Mouse (Mus musculus): ENCODE measurements at regions not wholly inside any gene's neighbourhood (a gene's known extent, or its start where the extent isn't known, plus 50 kb on each side); places are given as distances from the start of the nearest gene placed in this dataset.

DNA sequence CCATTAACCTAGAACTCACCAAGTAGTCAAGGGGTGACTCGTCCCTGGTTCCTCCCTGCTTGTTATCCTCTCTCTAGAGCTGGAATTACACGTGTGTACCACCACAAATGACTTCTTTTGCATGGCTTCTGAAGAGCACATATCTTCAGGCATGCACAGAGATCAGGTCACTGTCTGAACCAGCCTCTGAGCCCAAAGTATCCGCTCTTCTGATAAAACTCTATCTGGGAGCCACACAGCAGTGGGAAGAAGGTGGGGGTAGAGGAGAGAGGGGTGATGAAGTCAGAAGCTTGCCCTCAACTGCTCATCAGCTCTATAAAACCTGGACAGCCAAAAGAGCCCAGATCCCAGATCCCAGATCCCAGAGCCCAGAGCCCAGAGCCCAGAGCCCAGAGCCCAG lies 301.9 kb upstream of the 1700056E22Rik start:
- Histone ChIP-seq H3K4me1 (ENCODE audit: control insufficient read depth, insufficient read depth, low read length) (no peaks in the 10 kb centered on the region), H3K27me3 (ENCODE audit: control insufficient read depth, insufficient read depth, low read length) (no peaks in the 10 kb centered on the region), H3K36me3 (ENCODE audit: control insufficient read depth, insufficient read depth, low read length) (no peaks in the 10 kb centered on the region), H3K4me2 (replicated peaks; ENCODE audit: low read depth, low read length) (no peak overlapping the region), H3K4me3 (ENCODE audit: low read length) (no peak overlapping the region), H3K9me3 (ENCODE audit: control insufficient read depth, low read length) (no peaks in the 10 kb centered on the region), H3K9ac (ENCODE audit: low read depth, low read length) (no peak overlapping the region), H3K27ac (ENCODE audit: low read depth, low read length) (no peak overlapping the region)
- 78% methylated on average over 3 of the region's 3 CpGs for WGBS
- no peak for ATAC-seq (ENCODE audit: low FRiP score, low TSS enrichment)

DNA sequence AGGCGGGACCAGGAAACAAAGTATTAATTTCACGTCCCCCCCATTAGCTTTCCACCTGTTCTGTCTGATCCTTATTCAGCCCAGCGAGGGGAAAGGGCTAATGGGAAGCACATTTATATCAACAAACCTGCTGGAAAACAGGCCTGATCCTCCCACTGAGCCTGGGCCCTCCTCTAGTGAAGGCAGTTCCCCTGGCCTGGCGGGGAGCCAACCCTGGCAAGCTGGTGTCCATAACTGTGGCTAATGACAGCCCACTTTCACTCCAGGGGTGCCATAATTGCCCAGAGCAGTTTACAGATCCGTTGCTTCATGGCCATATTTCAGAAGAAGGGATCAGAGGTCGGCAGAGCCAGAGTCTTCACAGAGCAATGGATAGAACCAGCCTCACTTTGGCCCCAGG lies 301.2 kb upstream of the 1700056E22Rik start:
- no peaks in the 10 kb centered on the region for H3K36me3 ChIP-seq (ENCODE audit: control insufficient read depth, insufficient read depth, low read length)
- no peaks in the 10 kb centered on the region for H3K4me1 ChIP-seq (ENCODE audit: control insufficient read depth, insufficient read depth, low read length)
- H3K27me3 ChIP-seq (ENCODE audit: control insufficient read depth, insufficient read depth, low read length), result no peaks in the 10 kb centered on the region
- H3K27ac ChIP-seq (ENCODE audit: low read depth, low read length), result no peak overlapping the region
- 19% methylated on average over 6 of the region's 6 CpGs for WGBS
- ATAC-seq (ENCODE audit: low FRiP score, low TSS enrichment), result peak; percentile 89
- no peak overlapping the region for H3K4me2 ChIP-seq (replicated peaks; ENCODE audit: low read depth, low read length)
- no peaks in the 10 kb centered on the region for H3K9me3 ChIP-seq (ENCODE audit: control insufficient read depth, low read length)
- no peak overlapping the region for H3K4me3 ChIP-seq (ENCODE audit: low read length)
- H3K9ac ChIP-seq (ENCODE audit: low read depth, low read length), result no peak overlapping the region

DNA sequence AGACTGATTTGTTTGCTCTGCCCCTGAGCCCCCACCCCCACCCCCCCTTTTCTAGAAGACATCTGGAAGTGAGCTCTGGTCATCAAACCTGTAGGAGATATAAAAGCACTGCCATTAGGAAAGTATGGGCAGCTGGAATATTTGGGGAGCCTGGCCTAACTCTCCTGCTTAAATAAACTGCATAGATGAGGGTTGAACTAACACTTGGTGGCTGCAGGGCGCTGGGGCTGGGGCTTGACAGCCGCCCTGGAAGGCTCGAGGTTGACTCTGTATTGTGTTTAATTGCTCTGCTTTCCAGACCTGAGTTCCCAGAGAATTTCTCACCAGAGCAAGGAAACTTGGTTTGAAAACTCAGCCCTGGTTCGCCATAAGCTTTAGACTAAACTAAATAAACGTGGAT lies 300.7 kb upstream of the 1700056E22Rik start:
- no peaks in the 10 kb centered on the region for H3K27me3 ChIP-seq (ENCODE audit: control insufficient read depth, insufficient read depth, low read length)
- H3K4me2 ChIP-seq (replicated peaks; ENCODE audit: low read depth, low read length), result no peak overlapping the region
- 29% methylated on average over 5 of the region's 5 CpGs for WGBS
- no peaks in the 10 kb centered on the region for H3K9me3 ChIP-seq (ENCODE audit: control insufficient read depth, low read length)
- no peak overlapping the region for H3K9ac ChIP-seq (ENCODE audit: low read depth, low read length)
- H3K4me1 ChIP-seq (ENCODE audit: control insufficient read depth, insufficient read depth, low read length), result no peaks in the 10 kb centered on the region
- ATAC-seq (ENCODE audit: low FRiP score, low TSS enrichment), result no peak
- no peaks in the 10 kb centered on the region for H3K36me3 ChIP-seq (ENCODE audit: control insufficient read depth, insufficient read depth, low read length)
- H3K4me3 ChIP-seq (ENCODE audit: low read length), result no peak overlapping the region
- no peak overlapping the region for H3K27ac ChIP-seq (ENCODE audit: low read depth, low read length)

DNA sequence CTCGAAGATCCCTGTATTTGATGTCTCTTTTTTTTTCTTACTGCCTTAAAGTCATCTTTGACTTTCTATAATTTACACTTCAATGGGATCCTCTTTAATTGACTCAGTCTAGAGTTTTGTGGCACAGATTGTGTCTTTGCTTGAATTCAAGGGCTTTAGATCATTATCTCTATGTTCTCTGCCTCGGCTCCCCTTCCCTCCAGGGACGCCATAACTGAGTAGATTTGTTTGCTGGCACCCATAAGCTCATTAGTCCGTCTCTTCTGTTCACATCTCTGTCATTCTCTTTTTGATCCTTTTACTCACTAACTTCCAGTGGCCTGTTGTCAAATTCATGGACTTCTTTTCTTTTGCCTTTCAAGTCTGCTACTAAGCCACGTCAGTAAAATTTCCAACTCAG lies 299.0 kb upstream of the 1700056E22Rik start:
- no peaks in the 10 kb centered on the region for H3K9me3 ChIP-seq (ENCODE audit: control insufficient read depth, low read length)
- H3K4me1 ChIP-seq (ENCODE audit: control insufficient read depth, insufficient read depth, low read length), result no peaks in the 10 kb centered on the region
- ATAC-seq (ENCODE audit: low FRiP score, low TSS enrichment), result no peak
- no peaks in the 10 kb centered on the region for H3K27me3 ChIP-seq (ENCODE audit: control insufficient read depth, insufficient read depth, low read length)
- WGBS, result 84% methylated on average over 5 of the region's 5 CpGs
- H3K36me3 ChIP-seq (ENCODE audit: control insufficient read depth, insufficient read depth, low read length), result no peaks in the 10 kb centered on the region
- H3K27ac ChIP-seq (ENCODE audit: low read depth, low read length), result no peak overlapping the region
- H3K9ac ChIP-seq (ENCODE audit: low read depth, low read length), result no peak overlapping the region
- no peak overlapping the region for H3K4me3 ChIP-seq (ENCODE audit: low read length)
- H3K4me2 ChIP-seq (replicated peaks; ENCODE audit: low read depth, low read length), result no peak overlapping the region

DNA sequence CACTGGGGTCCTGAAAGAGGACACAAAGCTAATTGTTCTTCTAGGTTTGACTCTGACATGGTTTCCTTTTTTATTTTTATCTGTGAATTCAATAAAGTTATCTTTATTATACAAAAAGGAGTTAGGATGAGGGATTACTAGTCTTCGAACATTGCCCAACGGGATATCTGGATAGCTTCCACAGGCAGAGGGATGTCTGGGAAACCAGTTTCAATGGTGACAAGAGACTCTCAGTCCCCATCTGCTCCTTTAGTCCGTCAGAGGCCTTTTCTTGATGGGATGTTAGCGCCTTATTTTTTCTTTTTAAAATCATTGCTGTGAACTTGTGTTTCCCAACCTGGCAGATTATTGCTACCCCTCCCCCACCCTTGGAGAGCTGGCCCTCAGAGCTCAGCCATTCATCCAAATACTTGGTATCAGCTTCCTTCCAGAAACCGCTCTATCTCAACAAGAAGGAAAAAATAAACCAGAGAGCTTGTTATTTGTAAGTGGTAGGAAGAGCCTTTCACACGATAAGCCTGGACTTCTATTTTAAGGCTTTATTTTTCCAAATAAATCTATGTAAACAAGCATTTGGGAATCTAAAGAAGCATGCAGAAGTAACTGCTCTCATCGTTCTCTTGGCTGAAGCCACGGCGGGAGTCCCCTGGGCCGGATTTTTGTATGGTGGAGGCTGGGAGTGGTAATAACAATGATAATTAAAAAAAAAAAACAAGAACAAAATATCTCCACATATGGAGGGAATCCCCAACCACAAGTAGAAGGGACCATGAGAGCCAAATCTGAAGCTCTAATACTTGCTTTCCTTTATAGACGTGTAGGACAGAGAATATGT lies 296.6 kb upstream of the 1700056E22Rik start:
- Histone ChIP-seq H3K36me3 (ENCODE audit: control insufficient read depth, insufficient read depth, low read length) (no peaks in the 10 kb centered on the region), H3K27me3 (ENCODE audit: control insufficient read depth, insufficient read depth, low read length) (no peaks in the 10 kb centered on the region), H3K4me1 (ENCODE audit: control insufficient read depth, insufficient read depth, low read length) (no peaks in the 10 kb centered on the region), H3K9ac (ENCODE audit: low read depth, low read length) (no peak overlapping the region), H3K4me3 (ENCODE audit: low read length) (no peak overlapping the region), H3K9me3 (ENCODE audit: control insufficient read depth, low read length) (no peaks in the 10 kb centered on the region), H3K27ac (ENCODE audit: low read depth, low read length) (no peak overlapping the region), H3K4me2 (replicated peaks; ENCODE audit: low read depth, low read length) (no peak overlapping the region)
- no peak for ATAC-seq (ENCODE audit: low FRiP score, low TSS enrichment)
- WGBS, result 89% methylated on average over 11 of the region's 11 CpGs

DNA sequence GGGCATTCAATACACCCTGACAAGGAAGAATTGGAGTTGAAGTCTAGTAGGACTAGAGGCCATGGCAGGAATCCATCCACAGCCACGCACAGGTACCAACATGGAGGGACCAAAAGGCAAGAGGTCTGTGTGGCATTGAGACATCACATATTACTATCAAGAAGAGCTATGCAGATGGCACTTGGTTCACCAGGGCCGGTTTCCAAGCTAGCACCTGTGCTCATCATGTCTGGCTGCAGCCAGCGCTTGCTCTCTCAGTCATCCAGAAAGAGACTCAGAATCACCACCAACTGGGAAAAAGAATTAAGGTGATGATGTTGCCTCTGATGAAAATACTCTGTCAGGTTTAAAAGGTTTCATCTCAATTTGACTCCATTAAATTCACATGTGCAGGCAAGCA lies 292.1 kb upstream of the 1700056E22Rik start:
- H3K27me3 ChIP-seq (ENCODE audit: control insufficient read depth, insufficient read depth, low read length), result no peaks in the 10 kb centered on the region
- H3K36me3 ChIP-seq (ENCODE audit: control insufficient read depth, insufficient read depth, low read length), result no peaks in the 10 kb centered on the region
- WGBS, result 87% methylated on average over 3 of the region's 3 CpGs
- H3K27ac ChIP-seq (ENCODE audit: low read depth, low read length), result no peak overlapping the region
- H3K4me1 ChIP-seq (ENCODE audit: control insufficient read depth, insufficient read depth, low read length), result no peaks in the 10 kb centered on the region
- no peak overlapping the region for H3K4me3 ChIP-seq (ENCODE audit: low read length)
- H3K9me3 ChIP-seq (ENCODE audit: control insufficient read depth, low read length), result no peaks in the 10 kb centered on the region
- ATAC-seq (ENCODE audit: low FRiP score, low TSS enrichment), result no peak
- no peak overlapping the region for H3K4me2 ChIP-seq (replicated peaks; ENCODE audit: low read depth, low read length)
- H3K9ac ChIP-seq (ENCODE audit: low read depth, low read length), result no peak overlapping the region

DNA sequence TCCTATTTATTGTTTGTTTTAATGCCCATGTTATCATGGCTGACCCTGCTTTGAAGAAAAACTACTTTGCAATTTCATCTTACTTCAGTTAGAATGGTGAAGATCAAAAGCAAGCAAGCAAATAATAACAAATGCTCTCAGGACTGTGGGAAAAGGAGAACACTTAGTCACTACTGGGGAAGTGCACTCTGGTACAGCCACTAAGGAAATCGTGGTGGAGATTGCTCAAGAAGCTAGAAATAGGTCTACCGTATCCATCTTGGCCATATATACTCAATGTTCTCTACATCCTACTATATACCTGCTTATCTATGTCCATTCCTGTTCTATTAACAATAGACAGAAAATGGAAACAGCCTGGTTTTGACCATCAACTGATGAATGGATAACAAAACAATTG lies 290.1 kb upstream of the 1700056E22Rik start:
- ATAC-seq (ENCODE audit: low FRiP score, low TSS enrichment), result no peak
- Histone ChIP-seq H3K4me3 (ENCODE audit: low read length) (no peak overlapping the region), H3K27me3 (ENCODE audit: control insufficient read depth, insufficient read depth, low read length) (no peaks in the 10 kb centered on the region), H3K9me3 (ENCODE audit: control insufficient read depth, low read length) (no peaks in the 10 kb centered on the region), H3K4me2 (replicated peaks; ENCODE audit: low read depth, low read length) (no peak overlapping the region), H3K27ac (ENCODE audit: low read depth, low read length) (no peak overlapping the region), H3K9ac (ENCODE audit: low read depth, low read length) (no peak overlapping the region), H3K4me1 (ENCODE audit: control insufficient read depth, insufficient read depth, low read length) (no peaks in the 10 kb centered on the region), H3K36me3 (ENCODE audit: control insufficient read depth, insufficient read depth, low read length) (no peaks in the 10 kb centered on the region)
- WGBS, result 81% methylated on average over 2 of the region's 2 CpGs

DNA sequence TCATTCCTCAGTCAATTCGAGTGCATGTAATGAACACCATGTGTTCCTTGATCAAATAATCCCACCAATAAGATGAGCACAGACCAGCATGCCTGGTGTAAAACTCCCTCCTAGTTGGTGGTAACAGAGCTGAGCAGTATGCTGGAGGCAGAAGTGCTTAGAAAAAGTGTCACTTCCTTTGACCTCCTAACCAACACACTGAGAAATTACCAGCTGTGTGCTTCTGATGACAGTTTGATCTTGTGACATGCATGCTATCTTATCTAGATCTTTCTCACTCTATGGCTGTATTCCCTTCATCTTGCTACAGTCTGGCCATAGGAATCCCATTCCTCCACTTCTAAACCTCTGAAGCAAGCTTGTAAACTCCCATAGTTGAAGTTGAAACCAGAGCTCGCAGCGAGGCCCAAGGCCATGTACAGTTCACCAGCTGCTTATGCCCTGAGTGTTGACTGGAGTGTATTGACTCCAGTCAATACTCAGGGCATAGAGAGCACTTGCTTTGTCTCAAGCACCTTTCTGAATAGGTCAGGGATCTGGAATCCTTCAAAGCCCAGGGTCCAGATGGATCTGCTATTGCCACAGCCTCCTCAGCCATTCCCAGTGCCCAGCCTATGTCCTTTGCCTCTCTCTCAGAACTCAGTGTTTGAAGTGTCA lies 286.5 kb upstream of the 1700056E22Rik start:
- Histone ChIP-seq H3K4me2 (replicated peaks; ENCODE audit: low read depth, low read length) (no peak overlapping the region), H3K9me3 (ENCODE audit: control insufficient read depth, low read length) (no peaks in the 10 kb centered on the region), H3K9ac (ENCODE audit: low read depth, low read length) (no peak overlapping the region), H3K36me3 (ENCODE audit: control insufficient read depth, insufficient read depth, low read length) (no peaks in the 10 kb centered on the region), H3K4me3 (ENCODE audit: low read length) (no peak overlapping the region), H3K27ac (ENCODE audit: low read depth, low read length) (no peak overlapping the region), H3K4me1 (ENCODE audit: control insufficient read depth, insufficient read depth, low read length) (no peaks in the 10 kb centered on the region), H3K27me3 (ENCODE audit: control insufficient read depth, insufficient read depth, low read length) (no peaks in the 10 kb centered on the region)
- no peak for ATAC-seq (ENCODE audit: low FRiP score, low TSS enrichment)
- 72% methylated on average over 3 of the region's 3 CpGs for WGBS

DNA sequence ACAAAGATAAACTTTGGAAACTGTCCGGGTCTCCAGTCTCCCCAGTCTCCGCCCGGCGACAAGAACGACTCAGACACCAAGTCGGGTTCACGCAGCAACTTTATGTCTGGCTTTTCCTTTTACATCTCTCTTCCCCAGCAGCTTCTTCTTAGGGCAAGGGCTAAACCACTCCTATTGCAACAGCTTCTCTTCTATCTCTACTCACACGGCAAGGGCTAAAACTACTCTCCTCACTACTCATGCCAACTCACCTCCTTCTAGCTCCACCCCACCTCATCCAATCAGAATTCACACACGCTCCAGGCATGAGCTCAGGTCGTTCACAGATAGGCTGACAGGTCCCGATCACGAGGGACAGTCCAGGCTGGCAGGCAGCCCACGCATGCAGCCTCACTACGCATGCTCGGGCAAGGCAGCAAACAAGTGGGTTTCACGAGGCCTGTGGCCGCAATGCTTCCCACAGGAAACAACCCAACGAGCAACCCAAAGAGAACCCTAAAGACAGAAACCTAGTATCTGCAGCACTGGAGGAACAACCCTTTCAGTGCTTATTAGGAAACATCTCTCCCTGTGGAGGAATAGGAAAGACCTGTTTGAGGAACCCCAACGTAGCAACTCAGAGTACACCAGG lies 276.2 kb upstream of the 1700056E22Rik start:
- Histone ChIP-seq H3K4me3 (ENCODE audit: low read length) (no peak overlapping the region), H3K4me2 (replicated peaks; ENCODE audit: low read depth, low read length) (no peak overlapping the region), H3K9me3 (ENCODE audit: control insufficient read depth, low read length) (no peaks in the 10 kb centered on the region; the same call in 1 of the 2 replicates), H3K27ac (ENCODE audit: low read depth, low read length) (no peak overlapping the region), H3K36me3 (ENCODE audit: control insufficient read depth, insufficient read depth, low read length) (no peaks in the 10 kb centered on the region), H3K9ac (ENCODE audit: low read depth, low read length) (no peak overlapping the region), H3K27me3 (ENCODE audit: control insufficient read depth, insufficient read depth, low read length) (no peaks in the 10 kb centered on the region), H3K4me1 (ENCODE audit: control insufficient read depth, insufficient read depth, low read length) (no peaks in the 10 kb centered on the region)
- WGBS, result 90% methylated on average over 19 of the region's 19 CpGs
- no peak for ATAC-seq (ENCODE audit: low FRiP score, low TSS enrichment)

Data from kidney, embryonic 14.5 days (tissue).